Mouse (Mus musculus): ENCODE measurements around the gene Tmem235. TPM values are rescaled to one million over a fixed set of nuclear protein-coding genes. Genes with fewer than 3 reads are reported as not detected.
A peak's percentile ranks its signal among the peaks of the same experiment; 100 is the strongest.
"Not testable (repeated sequence)": the region's sequence is repeated elsewhere in the genome, so short reads cannot be mapped to it uniquely, and the experiment has no call there.

Gene Tmem235
- total RNA-seq, 2 experiments from 2014 or later: not detected

GRCm38 (mm10) chr11:117832086-117832969 is 28.2 kb upstream of the Tmem235 start:
- peak; percentile 78 for DNase-seq (ENCODE audit: low spot score)

GRCm38 (mm10) chr11:117833509-117833908 is 27.0 kb upstream of the Tmem235 start:
- not testable (repeated sequence) for DNase-seq (ENCODE audit: low spot score)

DNA sequence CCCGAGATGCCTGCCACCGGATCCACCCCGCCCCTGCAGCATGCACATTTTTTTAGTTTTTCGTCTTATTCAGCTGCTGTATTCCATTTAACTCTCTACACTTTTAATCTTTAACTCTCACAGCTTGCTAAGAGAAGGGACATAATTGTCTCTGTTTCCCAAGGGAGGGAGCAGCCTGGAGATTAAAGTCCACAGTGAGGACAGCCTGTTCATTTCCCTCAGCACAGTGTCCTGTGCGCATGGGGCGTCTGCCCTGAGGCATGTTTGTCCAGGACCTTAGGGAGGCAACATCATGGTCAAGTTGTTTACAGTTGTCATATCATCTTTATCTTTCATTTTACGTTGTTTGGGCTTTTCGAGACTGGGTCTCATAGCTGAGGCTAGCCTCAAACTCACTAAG is 26.5 kb upstream of the Tmem235 start:
- no peak for DNase-seq (ENCODE audit: low spot score)

DNA sequence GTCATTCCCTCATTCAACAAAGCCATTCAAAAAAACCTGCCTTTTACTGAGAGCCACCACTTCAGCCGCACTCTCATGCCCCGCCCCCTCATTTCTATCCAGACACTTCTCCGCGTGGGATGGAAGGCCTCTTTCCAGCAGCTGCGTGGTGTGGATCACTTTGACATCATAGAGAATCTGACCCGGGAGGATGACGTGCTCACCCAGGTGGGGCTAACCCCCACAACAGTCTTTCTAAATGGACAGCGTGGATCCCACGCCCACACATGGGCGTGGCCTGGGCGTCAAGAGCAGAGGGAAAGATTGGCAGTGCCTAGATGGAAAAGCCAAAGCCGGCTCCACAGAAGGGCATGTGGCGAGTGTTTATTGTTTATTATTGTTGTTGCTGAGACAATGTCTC is 24.2 kb upstream of the Tmem235 start:
- DNase-seq (ENCODE audit: low spot score): no peak

GRCm38 (mm10) chr11:117838572-117838971 is 22.0 kb upstream of the Tmem235 start:
- no peak for DNase-seq (ENCODE audit: low spot score)

GRCm38 (mm10) chr11:117839021-117839420 is 21.5 kb upstream of the Tmem235 start:
- no peak for DNase-seq (ENCODE audit: low spot score)

- DNase-seq (ENCODE audit: low spot score): no peak
These were observed 19.6 kb upstream of the Tmem235 start for GRCm38 (mm10) chr11:117840910-117841309.

DNA sequence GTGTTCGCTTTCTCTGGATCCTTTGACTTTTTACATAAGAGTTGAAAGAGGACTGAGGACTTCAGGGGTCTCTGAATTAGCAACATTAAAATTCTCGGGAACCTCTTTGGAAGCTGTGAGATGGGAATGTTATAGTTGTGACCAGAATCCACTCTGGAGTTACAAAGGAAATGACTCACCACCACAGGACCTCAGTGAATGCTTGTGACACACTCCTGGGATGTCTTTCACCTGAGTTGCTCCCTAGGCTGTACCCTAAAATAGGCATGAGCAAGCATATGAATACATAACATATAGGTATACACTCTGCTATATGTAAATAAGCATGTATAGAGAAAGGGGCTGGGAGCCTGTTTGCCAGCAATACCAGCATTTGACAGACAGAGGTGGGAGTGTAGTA is 17.1 kb upstream of the Tmem235 start:
- no peak for DNase-seq (ENCODE audit: low spot score)

DNA sequence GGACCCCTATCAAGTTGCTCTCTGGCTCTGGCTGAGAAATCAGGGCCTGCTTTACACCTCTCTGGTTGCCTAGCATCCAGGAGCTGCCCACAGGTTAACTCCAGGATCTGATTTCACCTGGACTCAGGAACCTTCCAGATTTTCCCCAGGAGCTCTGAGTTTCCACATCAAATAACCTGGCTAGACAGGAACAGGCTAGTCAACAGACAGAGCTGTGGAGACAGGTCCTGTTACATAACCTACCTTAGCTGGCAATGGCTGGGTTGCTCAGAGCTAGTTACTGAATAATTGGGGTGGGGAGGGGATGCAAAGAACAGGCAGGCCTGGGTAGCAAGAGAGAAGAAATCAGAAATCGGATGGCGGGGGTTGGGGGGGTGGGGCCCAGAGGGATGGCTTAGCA is 15.6 kb upstream of the Tmem235 start:
- no peak for DNase-seq (ENCODE audit: low spot score)

DNA sequence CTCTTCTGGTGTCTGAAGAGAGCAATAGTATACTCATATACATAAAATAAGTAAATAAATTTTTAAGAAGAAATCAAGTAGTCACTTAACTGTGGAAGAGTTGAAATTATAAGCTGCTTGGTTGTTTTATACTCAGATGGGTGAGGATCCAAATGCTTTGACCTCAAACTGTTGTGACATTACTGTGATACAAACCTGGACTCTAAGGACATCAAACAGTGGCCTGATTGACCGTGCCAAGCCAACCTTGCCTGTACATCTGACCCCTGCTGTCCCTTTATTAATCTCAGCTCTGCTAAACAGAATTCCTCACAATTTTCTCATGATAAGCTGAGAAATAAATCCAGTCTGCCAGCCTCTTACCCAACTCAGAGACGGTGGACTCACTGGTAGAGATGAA is 14.9 kb upstream of the Tmem235 start:
- DNase-seq (ENCODE audit: low spot score): no peak

DNA sequence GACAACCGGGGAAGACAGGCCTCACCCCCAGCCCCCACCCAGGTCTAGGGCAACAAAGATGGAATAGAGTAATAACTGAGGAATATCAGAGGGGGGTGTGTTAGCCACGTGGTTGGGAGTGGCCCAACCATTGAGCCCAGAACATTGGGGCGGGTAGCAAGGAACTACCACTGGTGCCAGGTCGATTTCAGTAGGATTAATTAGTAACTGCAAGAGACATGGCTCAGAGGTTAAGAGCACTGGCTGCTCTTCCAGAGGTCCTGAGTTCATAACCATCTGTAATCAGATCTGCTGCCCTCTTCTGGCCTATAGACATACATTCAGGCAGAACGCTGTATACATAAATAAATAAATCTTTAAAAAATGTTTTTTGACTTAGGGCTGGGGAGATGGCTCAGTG is 13.9 kb upstream of the Tmem235 start:
- DNase-seq (ENCODE audit: low spot score): no peak

GRCm38 (mm10) chr11:117847593-117848215 is 12.8 kb upstream of the Tmem235 start:
- no peak for DNase-seq (ENCODE audit: low spot score)

DNA sequence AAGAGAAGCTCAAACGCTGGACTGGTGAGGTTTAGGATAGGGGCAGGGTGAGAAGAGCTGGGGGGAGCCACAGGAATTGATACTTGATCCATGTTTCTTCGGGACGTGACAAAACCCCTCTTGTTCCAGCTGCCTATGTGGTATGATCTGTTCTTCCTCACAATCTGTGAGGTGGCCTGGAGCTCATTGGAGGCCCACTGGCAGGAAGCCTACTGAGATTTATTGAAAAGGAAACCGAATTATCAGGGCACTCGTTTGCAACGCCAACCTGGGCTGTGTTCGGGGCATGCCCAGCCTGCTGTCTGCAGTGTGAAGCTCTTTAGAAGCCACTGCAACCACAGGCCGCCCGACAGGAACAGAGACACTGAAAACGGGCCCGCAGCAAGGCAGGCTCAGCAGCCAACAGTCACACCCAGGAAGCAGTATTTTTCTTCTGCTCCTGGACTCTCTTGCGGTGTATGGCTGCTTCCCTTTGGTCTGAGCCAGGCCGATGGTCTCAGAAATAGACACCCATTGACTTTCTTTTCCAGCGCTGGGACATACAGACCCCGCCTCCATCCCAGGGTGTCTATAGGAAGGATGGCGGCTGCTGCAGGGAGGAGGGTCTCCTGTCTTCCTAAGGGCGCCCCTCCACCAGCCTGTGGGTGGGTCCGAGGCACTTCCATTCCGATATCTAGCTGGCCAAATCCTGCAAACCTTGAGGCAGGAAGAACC is 12.1 kb upstream of the Tmem235 start:
- no peak for DNase-seq (ENCODE audit: low spot score)

DNA sequence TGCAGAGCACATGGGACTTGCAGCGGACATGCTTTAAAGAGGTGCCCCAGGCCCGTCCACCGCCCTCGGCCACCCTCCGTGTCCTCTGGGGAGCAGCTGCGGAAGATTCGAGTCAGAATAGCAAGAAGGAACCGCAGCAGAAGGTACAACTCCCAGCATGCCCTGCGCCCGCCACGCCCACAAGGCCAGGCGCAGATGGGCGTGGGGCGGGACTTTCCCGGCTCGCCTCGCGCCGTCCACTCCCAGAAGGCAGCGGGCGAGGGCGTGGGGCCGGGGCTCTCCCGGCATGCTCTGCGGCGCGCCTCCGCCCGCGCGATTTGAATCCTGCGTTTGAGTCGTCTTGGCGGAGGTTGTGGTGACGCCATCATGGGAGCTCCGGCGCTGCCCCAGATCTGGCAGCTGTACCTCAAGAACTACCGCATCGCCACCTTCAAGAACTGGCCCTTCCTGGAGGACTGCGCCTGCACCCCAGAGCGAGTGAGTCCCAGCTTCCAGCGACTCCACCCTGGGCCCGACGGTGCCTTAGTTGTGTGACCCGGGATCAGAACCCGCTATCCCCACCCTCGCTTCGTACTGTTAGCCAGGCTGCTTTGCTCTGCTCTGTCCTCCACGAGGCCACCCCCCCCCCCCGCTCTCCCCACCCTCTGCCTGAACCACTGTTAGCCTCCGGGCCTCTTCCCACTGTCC is 11.4 kb upstream of the Tmem235 start, which contains the start of gene Birc5:
Birc5 (plus strand) TSS at position 267 of the 687 bp plus-strand sequence.
- DNase-seq (ENCODE audit: low spot score): peak; percentile 94

DNA sequence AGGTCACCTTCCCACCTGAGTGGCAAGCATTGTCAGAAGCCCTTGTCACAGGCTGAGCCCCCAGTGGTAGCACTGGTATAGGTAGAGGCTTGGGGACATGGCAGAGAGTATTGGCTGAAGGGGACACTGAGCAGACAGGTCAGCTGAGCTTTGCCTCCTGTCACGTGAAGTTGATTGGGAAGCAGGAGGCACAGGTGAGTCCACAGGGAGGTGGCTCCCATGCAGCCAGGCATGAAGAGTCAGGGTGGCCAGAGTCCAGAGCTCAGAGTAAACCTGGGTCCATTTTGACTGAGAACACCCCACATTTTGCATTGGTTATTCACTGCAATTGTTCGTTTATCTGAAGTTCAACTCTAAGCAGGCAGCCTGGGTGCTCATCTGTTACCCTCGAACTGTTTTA is 7.7 kb upstream of the Tmem235 start:
- DNase-seq (ENCODE audit: low spot score): no peak

DNA sequence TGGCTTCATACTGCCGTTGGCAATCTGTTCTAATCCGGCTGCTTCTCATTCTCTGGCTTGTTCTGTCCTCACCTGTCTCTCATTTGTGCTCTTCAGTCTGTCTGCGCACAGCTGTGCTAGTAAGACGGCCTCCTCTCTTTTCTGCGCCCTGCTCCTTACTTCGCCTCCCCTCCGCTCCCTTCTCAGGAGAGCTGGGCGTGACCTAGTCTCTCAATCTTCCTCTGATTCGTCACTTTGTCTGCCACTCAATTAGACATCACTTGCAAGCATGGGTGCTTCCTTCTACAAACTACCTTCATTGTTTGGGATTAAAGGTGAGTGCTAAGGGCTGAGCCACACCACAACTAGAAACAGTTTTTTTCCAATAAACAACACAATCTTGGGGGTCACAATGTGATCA is 6.3 kb upstream of the Tmem235 start:
- no peak for DNase-seq (ENCODE audit: low spot score)

GRCm38 (mm10) chr11:117855360-117855759 is 5.2 kb upstream of the Tmem235 start:
- DNase-seq (ENCODE audit: low spot score): no peak

GRCm38 (mm10) chr11:117855975-117856374 is 4.6 kb upstream of the Tmem235 start:
- DNase-seq (ENCODE audit: low spot score): no peak

GRCm38 (mm10) chr11:117857462-117857861 is 3.1 kb upstream of the Tmem235 start:
- DNase-seq (ENCODE audit: low spot score): no peak

DNA sequence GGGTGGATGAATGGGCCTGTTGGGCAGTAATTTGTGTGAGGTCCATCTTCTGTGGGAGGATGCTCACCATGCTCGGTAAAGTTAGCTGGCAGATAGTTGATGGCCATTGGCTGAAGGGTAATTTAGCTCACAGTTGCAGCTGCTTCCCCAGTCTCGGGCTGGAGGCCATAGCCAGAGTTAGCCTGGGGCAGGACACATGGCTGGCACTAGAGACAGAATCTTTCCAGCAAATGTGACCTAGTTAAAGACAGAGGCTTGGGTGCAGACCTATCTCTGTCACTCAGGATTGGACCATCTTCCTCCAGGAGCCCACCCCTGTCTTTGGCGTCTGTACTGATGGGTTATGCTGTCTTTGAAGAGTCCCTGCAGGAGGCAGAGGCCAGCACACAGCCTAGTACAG is 2.2 kb upstream of the Tmem235 start:
- no peak for DNase-seq (ENCODE audit: low spot score)

GRCm38 (mm10) chr11:117863174-117863856 is 2.8 kb downstream of the Tmem235 start:
- DNase-seq (ENCODE audit: low spot score): no peak
